Comparison of ENCODE assay signal across 10 mouse cellular contexts in the genomic region with DNA sequence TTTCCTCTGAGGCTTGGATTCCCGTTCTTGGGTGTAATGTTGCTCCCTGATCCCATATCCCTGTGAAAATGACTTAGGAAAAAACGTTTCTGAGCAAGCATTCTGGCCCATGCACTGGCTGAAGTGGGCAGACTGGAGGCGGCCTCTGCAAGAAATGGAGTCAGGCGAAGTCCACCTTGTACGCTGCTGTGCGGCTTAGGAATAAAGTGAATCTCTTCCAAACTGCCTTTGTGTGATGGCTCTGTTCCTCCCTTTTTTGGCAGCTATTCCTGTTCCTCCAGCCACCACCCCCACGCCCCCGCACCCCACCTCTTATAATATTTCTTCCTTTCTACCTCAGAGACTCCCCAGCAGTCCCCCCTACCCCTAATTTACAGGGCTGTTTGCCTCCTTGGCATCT. TPM values are rescaled to one million over a fixed set of nuclear protein-coding genes. Genes with fewer than 3 reads are reported as not detected.
DNase-seq lines count a peak whose midpoint lies in the region; ATAC-seq and TF ChIP-seq lines count a peak whose summit lies in the region.
"Had no signal": no experiment of that assay in that cellular context is flagged by ENCODE, and none has a peak within 500 bp of the region (broad histone marks: within the 10 kb centered on the region; RNA-seq: fewer than 3 reads in every experiment).

No protein-coding gene starts in this region.

- peak overlapping the region; percentile 77 for H3K27ac ChIP-seq in cerebellum, adult 2 months (ENCODE audit: insufficient read depth, low read length)
- H3K27ac ChIP-seq in liver, embryonic 11.5 days (ENCODE audit: low read depth, low read length): no peak overlapping the region
- no peak overlapping the region for H3K27ac ChIP-seq in liver, postnatal 0 days (ENCODE audit: low read depth)
- H3K27ac ChIP-seq in hindbrain, embryonic 14.5 days: peak overlapping the region; percentile 98
- peak overlapping the region; percentile 96 for H3K27ac ChIP-seq in midbrain, embryonic 16.5 days (ENCODE audit: low read length)

- peak overlapping the region; percentile 77 for H3K4me3 ChIP-seq in cerebellum, adult 2 months (replicated peaks; ENCODE audit: insufficient read depth, low read depth, low read length)
- no peak overlapping the region for H3K4me3 ChIP-seq in liver, embryonic 11.5 days (ENCODE audit: low read depth, low read length)
- H3K4me3 ChIP-seq in liver, postnatal 0 days (ENCODE audit: low read depth, low read length): no peak overlapping the region
- peak overlapping the region; percentile 12; the same call in 1 of the 2 replicates for H3K4me3 ChIP-seq in hindbrain, embryonic 14.5 days (replicated peaks; ENCODE audit: low read length)
- peak overlapping the region; percentile 26 for H3K4me3 ChIP-seq in midbrain, embryonic 16.5 days (ENCODE audit: low read depth, low read length)

- TF ChIP-seq EP300 in liver, postnatal 0 days (IDR thresholded peaks at IDR 0.05; ENCODE audit: low read depth): no peak

- no peak for DNase-seq in cerebellum, adult 2 months
- no peak for DNase-seq in cerebellum, adult 9-10 months
- DNase-seq in liver, embryonic 11.5 days (ENCODE audit: low spot score): no peak
- DNase-seq in liver, postnatal 0 days: no peak
- peak; percentile 52 for DNase-seq in hindbrain, embryonic 14.5 days (ENCODE audit: low spot score)
- DNase-seq in thymus, postnatal 14 days: no peak
- no peak for DNase-seq in gastrocnemius, postnatal 4 days (ENCODE audit: low spot score in 2 of 2)
- DNase-seq: kidney, adult 11 months; thymus, postnatal 25 days had no signal

- H3K4me2 ChIP-seq in liver, embryonic 11.5 days: 0 out of 2 replicates have a peak overlapping the region, but pooled peaks have one; percentile 3
- H3K4me2 ChIP-seq in liver, postnatal 0 days (ENCODE audit: low read depth, low read length): no peak overlapping the region
- peak overlapping the region; percentile 46 for H3K4me2 ChIP-seq in hindbrain, embryonic 14.5 days (replicated peaks)
- peak overlapping the region; percentile 57 for H3K4me2 ChIP-seq in midbrain, embryonic 16.5 days (ENCODE audit: low read length)

- no peak for ATAC-seq in liver, embryonic 11.5 days (replicated peaks; ENCODE audit: low FRiP score)
- no peak for ATAC-seq in liver, postnatal 0 days
- ATAC-seq in hindbrain, embryonic 14.5 days (ENCODE audit: low FRiP score): no peak; the same call in 1 of the 2 replicates
- ATAC-seq in midbrain, embryonic 16.5 days: peak; percentile 10

- peaks cover 26% of the 10 kb centered on the region for H3K36me3 ChIP-seq in liver, embryonic 11.5 days (ENCODE audit: control insufficient read depth, insufficient read depth, low read length)
- H3K36me3 ChIP-seq in liver, postnatal 0 days (replicated peaks; ENCODE audit: insufficient read depth, low read length): peaks cover 35% of the 10 kb centered on the region
- peaks cover 8% of the 10 kb centered on the region; the same call in 1 of the 2 replicates for H3K36me3 ChIP-seq in hindbrain, embryonic 14.5 days (replicated peaks; ENCODE audit: control insufficient read depth, insufficient read depth)
- no peaks in the 10 kb centered on the region; the same call in 1 of the 2 replicates for H3K36me3 ChIP-seq in midbrain, embryonic 16.5 days (ENCODE audit: control insufficient read depth, insufficient read depth, low read length)

- H3K9me3 ChIP-seq in liver, embryonic 11.5 days (ENCODE audit: control insufficient read depth, low read length): no peaks in the 10 kb centered on the region
- no peaks in the 10 kb centered on the region for H3K9me3 ChIP-seq in liver, postnatal 0 days (ENCODE audit: low read length)
- no peaks in the 10 kb centered on the region for H3K9me3 ChIP-seq in hindbrain, embryonic 14.5 days (ENCODE audit: control insufficient read depth, low read length)
- no peaks in the 10 kb centered on the region for H3K9me3 ChIP-seq in midbrain, embryonic 16.5 days (replicated peaks; ENCODE audit: control insufficient read depth, low read length, poor library complexity, severe bottlenecking)

- no peak overlapping the region for H3K9ac ChIP-seq in liver, embryonic 11.5 days (ENCODE audit: low read depth, low read length)
- no peak overlapping the region for H3K9ac ChIP-seq in liver, postnatal 0 days (replicated peaks)
- peak overlapping the region; percentile 58 for H3K9ac ChIP-seq in hindbrain, embryonic 14.5 days
- peak overlapping the region; percentile 66 for H3K9ac ChIP-seq in midbrain, embryonic 16.5 days (ENCODE audit: low read depth, low read length)

- no peak for TF ChIP-seq POLR2A in cerebellum, adult 2 months (IDR thresholded peaks at IDR 0.05; ENCODE audit: borderline replicate concordance, insufficient read depth, low read length)

- WGBS in cerebellum, adult 2 months: 27% methylated on average over 8 of the region's 8 CpGs
- 67% methylated on average over 8 of the region's 8 CpGs for WGBS in liver, embryonic 11.5 days
- 69% methylated on average over 8 of the region's 8 CpGs for WGBS in liver, postnatal 0 days (ENCODE audit: insufficient replicate concordance)
- 12% methylated on average over 8 of the region's 8 CpGs for WGBS in hindbrain, embryonic 14.5 days
- WGBS in midbrain, embryonic 16.5 days: 9% methylated on average over 8 of the region's 8 CpGs

- no peaks in the 10 kb centered on the region for H3K27me3 ChIP-seq in cerebellum, adult 2 months (ENCODE audit: control insufficient read depth, insufficient read depth, low read length)
- peaks cover 3% of the 10 kb centered on the region for H3K27me3 ChIP-seq in liver, embryonic 11.5 days (replicated peaks; ENCODE audit: control insufficient read depth, insufficient read depth, low read length)
- H3K27me3 ChIP-seq in liver, postnatal 0 days (ENCODE audit: insufficient read depth, low read length): no peaks in the 10 kb centered on the region
- H3K27me3 ChIP-seq in hindbrain, embryonic 14.5 days (ENCODE audit: control insufficient read depth, insufficient read depth, low read length): no peaks in the 10 kb centered on the region
- no peaks in the 10 kb centered on the region for H3K27me3 ChIP-seq in midbrain, embryonic 16.5 days (ENCODE audit: control insufficient read depth, insufficient read depth, low read depth, low read length)

- H3K4me1 ChIP-seq in cerebellum, adult 2 months (ENCODE audit: control insufficient read depth, insufficient read depth, low read length): peaks cover 10% of the 10 kb centered on the region
- H3K4me1 ChIP-seq in liver, embryonic 11.5 days (replicated peaks; ENCODE audit: control insufficient read depth, insufficient read depth, low read length): peaks cover 46% of the 10 kb centered on the region
- peaks cover 14% of the 10 kb centered on the region for H3K4me1 ChIP-seq in liver, postnatal 0 days (ENCODE audit: insufficient read depth)
- H3K4me1 ChIP-seq in hindbrain, embryonic 14.5 days (replicated peaks; ENCODE audit: control insufficient read depth, insufficient read depth, low read length): peaks cover 94% of the 10 kb centered on the region
- peaks cover 76% of the 10 kb centered on the region for H3K4me1 ChIP-seq in midbrain, embryonic 16.5 days (ENCODE audit: control insufficient read depth, insufficient read depth, low read length)

- no peak for TF ChIP-seq CTCF in cerebellum, adult 2 months (IDR thresholded peaks at IDR 0.05; ENCODE audit: borderline replicate concordance, insufficient read depth, low read depth, low read length)
- TF ChIP-seq CTCF in liver, postnatal 0 days (IDR thresholded peaks at IDR 0.05; ENCODE audit: low read depth): no peak

RNA-seq across cellular contexts. Expression of a gene that starts 10.8 kb away (rescaled TPM):
- polyA plus RNA-seq in cerebellum, adult 2 months (2012; rRNA removed): 0.43 and 0.62 TPM in 2 replicates
- 0.49 and 0.78 TPM in 2 replicates for polyA plus RNA-seq in liver, embryonic 11.5 days (2014; fragmentation: Nextera tagmentation; extraction: Ambion mirVana)
- 1.1 and 1.8 TPM in 2 replicates for polyA plus RNA-seq in liver, postnatal 0 days (2015; fragmentation: Nextera tagmentation; extraction: Ambion mirVana)
- 0.12 and 0.39 TPM in 2 replicates for polyA plus RNA-seq in hindbrain, embryonic 14.5 days (2014; fragmentation: Nextera tagmentation; extraction: Ambion mirVana)
- polyA plus RNA-seq in midbrain, embryonic 16.5 days (2015; fragmentation: Nextera tagmentation; extraction: Ambion mirVana): 0.40 and 0.64 TPM in 2 replicates
- under 1 TPM; 0.16 to 0.20 TPM for total RNA-seq in gastrocnemius, postnatal 4 days (2021)

RNA-seq across cellular contexts. Expression of a gene that starts 27.1 kb away (rescaled TPM):
- 110 and 117 TPM in 2 replicates for polyA plus RNA-seq in cerebellum, adult 2 months (2012; rRNA removed)
- polyA plus RNA-seq in liver, embryonic 11.5 days (2014; fragmentation: Nextera tagmentation; extraction: Ambion mirVana): 298 and 328 TPM in 2 replicates
- 110 and 121 TPM in 2 replicates for polyA plus RNA-seq in liver, postnatal 0 days (2015; fragmentation: Nextera tagmentation; extraction: Ambion mirVana)
- 214 and 220 TPM in 2 replicates for polyA plus RNA-seq in hindbrain, embryonic 14.5 days (2014; fragmentation: Nextera tagmentation; extraction: Ambion mirVana)
- 200 and 205 TPM in 2 replicates for polyA plus RNA-seq in midbrain, embryonic 16.5 days (2015; fragmentation: Nextera tagmentation; extraction: Ambion mirVana)
- total RNA-seq in gastrocnemius, postnatal 4 days (2021): 10 to 100 TPM; 72.8 to 78.4 TPM

RNA-seq across cellular contexts. Expression of a gene that starts 40.2 kb away (rescaled TPM):
- 91.4 and 96.6 TPM in 2 replicates for polyA plus RNA-seq in cerebellum, adult 2 months (2012; rRNA removed)
- polyA plus RNA-seq in liver, embryonic 11.5 days (2014; fragmentation: Nextera tagmentation; extraction: Ambion mirVana): 23.2 and 24.8 TPM in 2 replicates
- polyA plus RNA-seq in liver, postnatal 0 days (2015; fragmentation: Nextera tagmentation; extraction: Ambion mirVana): 10.1 TPM in 2 replicates
- 25.7 and 25.9 TPM in 2 replicates for polyA plus RNA-seq in hindbrain, embryonic 14.5 days (2014; fragmentation: Nextera tagmentation; extraction: Ambion mirVana)
- polyA plus RNA-seq in midbrain, embryonic 16.5 days (2015; fragmentation: Nextera tagmentation; extraction: Ambion mirVana): 20.1 and 22.7 TPM in 2 replicates
- total RNA-seq in gastrocnemius, postnatal 4 days (2021): 10 to 100 TPM; 62.1 to 70.0 TPM

RNA-seq across cellular contexts. Expression of a gene that starts 41.4 kb away (rescaled TPM):
- 0.28 and 0.57 TPM in 2 replicates for polyA plus RNA-seq in cerebellum, adult 2 months (2012; rRNA removed)
- polyA plus RNA-seq in liver, embryonic 11.5 days (2014; fragmentation: Nextera tagmentation; extraction: Ambion mirVana): 94.1 and 108 TPM in 2 replicates
- 85.8 and 89.1 TPM in 2 replicates for polyA plus RNA-seq in liver, postnatal 0 days (2015; fragmentation: Nextera tagmentation; extraction: Ambion mirVana)
- polyA plus RNA-seq in hindbrain, embryonic 14.5 days (2014; fragmentation: Nextera tagmentation; extraction: Ambion mirVana): 0.90 and 1.1 TPM in 2 replicates
- polyA plus RNA-seq in midbrain, embryonic 16.5 days (2015; fragmentation: Nextera tagmentation; extraction: Ambion mirVana): 0.52 and 0.68 TPM in 2 replicates
- total RNA-seq in gastrocnemius, postnatal 4 days (2021): 1 to 10 TPM in 1 of 2 experiments, under 1 TPM in 1; 0.61 to 1.5 TPM

RNA-seq across cellular contexts. Expression of a gene that starts 59.4 kb away (rescaled TPM):
- 318 and 320 TPM in 2 replicates for polyA plus RNA-seq in cerebellum, adult 2 months (2012; rRNA removed)
- 917 and 938 TPM in 2 replicates for polyA plus RNA-seq in liver, embryonic 11.5 days (2014; fragmentation: Nextera tagmentation; extraction: Ambion mirVana)
- polyA plus RNA-seq in liver, postnatal 0 days (2015; fragmentation: Nextera tagmentation; extraction: Ambion mirVana): 126 and 151 TPM in 2 replicates
- polyA plus RNA-seq in hindbrain, embryonic 14.5 days (2014; fragmentation: Nextera tagmentation; extraction: Ambion mirVana): 526 and 623 TPM in 2 replicates
- 630 and 680 TPM in 2 replicates for polyA plus RNA-seq in midbrain, embryonic 16.5 days (2015; fragmentation: Nextera tagmentation; extraction: Ambion mirVana)
- 100 to 1,000 TPM; 295 to 303 TPM for total RNA-seq in gastrocnemius, postnatal 4 days (2021)

Comparison
In these comparisons a context has a peak if more than half of its experiments do, and no peak if none do; other contexts are left out.
1. H3K27ac ChIP-seq: peak in cerebellum, adult 2 months (single experiment), hindbrain, embryonic 14.5 days (single experiment) and midbrain, embryonic 16.5 days (single experiment); none in liver, embryonic 11.5 days (single experiment) and liver, postnatal 0 days (single experiment).
2. H3K4me3 ChIP-seq: peak in cerebellum, adult 2 months (single experiment), hindbrain, embryonic 14.5 days (single experiment) and midbrain, embryonic 16.5 days (single experiment); none in liver, embryonic 11.5 days (single experiment) and liver, postnatal 0 days (single experiment).
3. H3K9ac ChIP-seq: peak in hindbrain, embryonic 14.5 days (single experiment) and midbrain, embryonic 16.5 days (single experiment); none in liver, embryonic 11.5 days (single experiment) and liver, postnatal 0 days (single experiment).